Mouse (Mus musculus) small intestine, adult 2 months (tissue): ENCODE measurements around the gene Dnajc9. TPM values are rescaled to one million over a fixed set of nuclear protein-coding genes. Genes with fewer than 3 reads are reported as not detected.

ENCODE experiments used
- H3K27ac ChIP-seq: fragments of 200-500 bp; 2 replicates; pipeline ENCODE4 v1.5.1; 2012; ENCODE audit warnings: low read depth, low read length, control low read depth, inconsistent platforms; ENCODE audit not compliant: insufficient read depth
- H3K27me3 ChIP-seq: fragments of 200-500 bp; 2 replicates; pipeline ENCODE4 v1.6.1; 2012; ENCODE audit warnings: mild to moderate bottlenecking, moderate library complexity, low read length, inconsistent platforms; ENCODE audit not compliant: control insufficient read depth, insufficient read depth
- H3K36me3 ChIP-seq: fragments of 200-500 bp; 2 replicates; pipeline ENCODE4 v1.6.1; 2012; ENCODE audit warnings: mild to moderate bottlenecking, low read length, control low read depth, inconsistent platforms; ENCODE audit not compliant: control insufficient read depth, insufficient read depth
- H3K4me1 ChIP-seq: fragments of 200-500 bp; 2 replicates; pipeline ENCODE4 v1.6.1; 2012; ENCODE audit warnings: low read length, inconsistent platforms, mixed read lengths; ENCODE audit not compliant: control insufficient read depth, insufficient read depth, insufficient read length
- H3K4me3 ChIP-seq: fragments of 200-500 bp; 2 replicates; pipeline ENCODE4 v1.5.1; 2012; ENCODE audit warnings: low read depth, mild to moderate bottlenecking, control low read depth, inconsistent platforms, low read length, moderate library complexity
- CTCF ChIP-seq: fragments of 200-500 bp; IDR thresholded peaks from 2 replicates; pipeline ENCODE4 v1.5.1; 2012; ENCODE audit warnings: low read depth, mild to moderate bottlenecking, control low read depth, inconsistent platforms, low read length, moderate library complexity, mixed read lengths; ENCODE audit not compliant: insufficient replicate concordance, insufficient read length; ENCODE audit errors: extremely low read depth
- POLR2A ChIP-seq: fragments of 200-500 bp; IDR thresholded peaks from 2 replicates; pipeline ENCODE4 v1.6.1; 2012; ENCODE audit warnings: low read depth, mild to moderate bottlenecking, control low read depth, inconsistent platforms, low read length, moderate library complexity
- WGBS: fragments of 180-500 bp; shearing (Covaris S2); methylation state at CpG from one replicate; pipeline ENCODE4 v1.1.7; 2018; 5-methylcytosine and 5-hydroxymethylcytosine counted together
- polyA plus RNA-seq: library from polyadenylated mRNA; depleted of rRNA; stranded (reverse); fragments of >200 nt; gene quantifications from 2 replicates; pipeline ENCODE4 v1.2.3, GENCODE M21; 2012

The Dnajc9 gene
- polyA plus RNA-seq, 1 experiment: 21.1 TPM

- Histone ChIP-seq H3K27ac (no peak overlapping the region), H3K4me1 (no peaks in the 10 kb centered on the region), H3K4me3 (no peak overlapping the region), H3K27me3 (no peaks in the 10 kb centered on the region), H3K36me3 (no peaks in the 10 kb centered on the region)
- TF ChIP-seq CTCF: peak; percentile 56; the same call in 1 of the 2 replicates
- TF ChIP-seq POLR2A: no peak
- WGBS: 65% methylated on average over 1 of the region's 1 CpGs
These were observed 11.4 kb upstream of the Dnajc9 start for GRCm38 (mm10) chr14:20400071-20400470.

GRCm38 (mm10) chr14:20398864-20399263 lies 10.2 kb upstream of the Dnajc9 start:
- WGBS: 30% methylated on average over 4 of the region's 4 CpGs
- no peaks in the 10 kb centered on the region for H3K36me3 ChIP-seq
- TF ChIP-seq CTCF (peak; percentile 26; the same call in 1 of the 2 replicates), POLR2A (no peak)
- no peaks in the 10 kb centered on the region for H3K27me3 ChIP-seq
- H3K4me3 ChIP-seq: no peak overlapping the region
- no peak overlapping the region for H3K27ac ChIP-seq
- no peaks in the 10 kb centered on the region for H3K4me1 ChIP-seq

GRCm38 (mm10) chr14:20397220-20397619 lies 8.5 kb upstream of the Dnajc9 start:
- Histone ChIP-seq H3K36me3 (no peaks in the 10 kb centered on the region), H3K4me3 (no peak overlapping the region), H3K4me1 (no peaks in the 10 kb centered on the region), H3K27ac (no peak overlapping the region), H3K27me3 (no peaks in the 10 kb centered on the region)
- no peak for TF ChIP-seq CTCF
- TF ChIP-seq POLR2A: no peak
- WGBS: 64% methylated on average over 9 of the region's 9 CpGs

- Histone ChIP-seq H3K36me3 (peaks cover 6% of the 10 kb centered on the region), H3K27ac (peak within 1 kb of the TSS; percentile 50), H3K4me3 (peak within 1 kb of the TSS; percentile 70), H3K27me3 (no peaks in the 10 kb centered on the region), H3K4me1 (no peaks in the 10 kb centered on the region; the same call in 1 of the 2 replicates)
- TF ChIP-seq CTCF: peak; percentile 83
- TF ChIP-seq POLR2A: peak; percentile 62
- under 1% methylated on average over 68 of the region's 68 CpGs for WGBS
These were observed 4.6 kb upstream of the Dnajc9 start, which contains the start of gene Mrps16 for GRCm38 (mm10) chr14:20393205-20393913. Gene Mrps16, minus strand, starts transcription at chr14:20393634.

GRCm38 (mm10) chr14:20392326-20392725 lies 3.6 kb upstream of the Dnajc9 start:
- TF ChIP-seq POLR2A (no peak), CTCF (no peak)
- H3K27me3 ChIP-seq: no peaks in the 10 kb centered on the region
- WGBS: 77% methylated on average over 4 of the region's 4 CpGs
- H3K4me3 ChIP-seq: no peak overlapping the region
- peaks cover 6% of the 10 kb centered on the region for H3K36me3 ChIP-seq
- no peak overlapping the region for H3K27ac ChIP-seq
- H3K4me1 ChIP-seq: peaks cover 5% of the 10 kb centered on the region

- Histone ChIP-seq H3K36me3 (peaks cover 15% of the 10 kb centered on the region), H3K27ac (no peak overlapping the region), H3K4me3 (no peak overlapping the region), H3K4me1 (peaks cover 5% of the 10 kb centered on the region), H3K27me3 (no peaks in the 10 kb centered on the region)
- TF ChIP-seq CTCF (no peak), POLR2A (no peak)
- 77% methylated on average over 8 of the region's 8 CpGs for WGBS
These were observed 853 bp upstream of the Dnajc9 start for GRCm38 (mm10) chr14:20389446-20390079.

GRCm38 (mm10) chr14:20379753-20380430 lies 8.8 kb downstream of the Dnajc9 start:
- Histone ChIP-seq H3K27ac (peak overlapping the region; percentile 33; the same call in 1 of the 2 replicates), H3K36me3 (peaks cover 16% of the 10 kb centered on the region), H3K27me3 (no peaks in the 10 kb centered on the region), H3K4me3 (no peak overlapping the region), H3K4me1 (no peaks in the 10 kb centered on the region; the same call in 1 of the 2 replicates)
- no peak for TF ChIP-seq POLR2A
- no peak for TF ChIP-seq CTCF
- 82% methylated on average over 9 of the region's 9 CpGs for WGBS
